Mouse (Mus musculus) midbrain, embryonic 14.5 days (tissue): ENCODE data around the gene Pam. TPM values are rescaled to one million over a fixed set of nuclear protein-coding genes. Genes with fewer than 3 reads are reported as not detected.

ENCODE experiments used
- ATAC-seq: fragments of 200-750 bp; cut with Nextera tagmentation; 2 replicates; pipeline ENCODE4 v1.8.0; 2017; ENCODE audit warnings: moderate number of reproducible peaks, moderate library complexity; ENCODE audit not compliant: low FRiP score, low TSS enrichment
- DNase-seq: peaks from one replicate; pipeline ENCODE4 v3.0.0-alpha.2; 2015
- H3K27ac ChIP-seq: fragments of 300-500 bp; sonication (generic); replicated peaks from 2 replicates; pipeline ENCODE4 v1.5.1; 2014; ENCODE audit warnings: mild to moderate bottlenecking, low read depth, low read length, moderate library complexity
- H3K27me3 ChIP-seq: fragments of 300-500 bp; sonication (generic); 2 replicates; pipeline ENCODE4 v1.6.1; 2014; ENCODE audit warnings: low read length, control low read depth, mixed read lengths; ENCODE audit not compliant: control insufficient read depth, insufficient read depth
- H3K36me3 ChIP-seq: fragments of 300-500 bp; sonication (generic); 2 replicates; pipeline ENCODE4 v1.6.1; 2014; ENCODE audit warnings: low read length, control low read depth; ENCODE audit not compliant: control insufficient read depth, insufficient read depth
- H3K4me1 ChIP-seq: fragments of 300-500 bp; sonication (generic); 2 replicates; pipeline ENCODE4 v1.6.1; 2014; ENCODE audit warnings: mild to moderate bottlenecking, antibody characterized with exemption, low read length, control low read depth; ENCODE audit not compliant: control insufficient read depth, insufficient read depth
- H3K4me2 ChIP-seq: fragments of 300-500 bp; sonication (generic); 2 replicates; pipeline ENCODE4 v1.6.1; 2014; ENCODE audit warnings: mild to moderate bottlenecking, low read length, moderate library complexity
- H3K4me3 ChIP-seq: fragments of 300-500 bp; sonication (generic); replicated peaks from 2 replicates; pipeline ENCODE4 v1.5.1; 2014; ENCODE audit warnings: low read depth, low read length
- H3K9ac ChIP-seq: fragments of 300-500 bp; sonication (generic); replicated peaks from 2 replicates; pipeline ENCODE4 v1.6.1; 2014; ENCODE audit warnings: mild to moderate bottlenecking, low read length, moderate library complexity
- H3K9me3 ChIP-seq: fragments of 300-500 bp; sonication (generic); 2 replicates; pipeline ENCODE4 v1.6.1; 2016; ENCODE audit warnings: low read length, control low read depth, mixed read lengths; ENCODE audit not compliant: control insufficient read depth
- WGBS: fragments of 180-500 bp; shearing (Covaris S2); extraction: QIAGEN DNeasy Blood & Tissue Kit; methylation state at CpG from one replicate; pipeline ENCODE4 v1.1.7; 2014; 5-methylcytosine and 5-hydroxymethylcytosine counted together
- polyA plus RNA-seq: library from polyadenylated mRNA; unstranded; fragments of >200 nt; fragmentation: Nextera tagmentation; extraction: Ambion mirVana; gene quantifications from 2 replicates; pipeline ENCODE4 v1.2.1, GENCODE M21; 2014

The Pam gene
- polyA plus RNA-seq, 1 experiment from 2014 or later = 47.2 TPM

- Histone ChIP-seq H3K36me3 (no peaks in the 10 kb centered on the region), H3K4me3 (no peak overlapping the region), H3K27ac (no peak overlapping the region), H3K9me3 (no peaks in the 10 kb centered on the region), H3K9ac (no peak overlapping the region), H3K4me1 (no peaks in the 10 kb centered on the region), H3K4me2 (no peak overlapping the region), H3K27me3 (no peaks in the 10 kb centered on the region)
- WGBS = 78% methylated on average over 1 of the region's 1 CpGs
- ATAC-seq (no peak), DNase-seq (no peak)
Measured at GRCm38 (mm10) chr1:97983189-97983588, 112.3 kb downstream of the Pam start.

GRCm38 (mm10) chr1:97979422-97979821 is 116.0 kb downstream of the Pam start:
- Histone ChIP-seq H3K36me3 (no peaks in the 10 kb centered on the region), H3K4me2 (no peak overlapping the region), H3K4me3 (no peak overlapping the region), H3K9me3 (no peaks in the 10 kb centered on the region), H3K27ac (no peak overlapping the region), H3K4me1 (peaks cover 5% of the 10 kb centered on the region; the same call in 1 of the 2 replicates), H3K27me3 (no peaks in the 10 kb centered on the region), H3K9ac (no peak overlapping the region)
- ATAC-seq (no peak), DNase-seq (no peak)
- WGBS = 81% methylated on average over 1 of the region's 1 CpGs

- peak; percentile 41 for DNase-seq
- 1% methylated on average over 7 of the region's 7 CpGs for WGBS
- H3K27me3 ChIP-seq = no peaks in the 10 kb centered on the region
Measured at GRCm38 (mm10) chr1:97977521-97977920, 117.9 kb downstream of the Pam start.

GRCm38 (mm10) chr1:97976873-97977473 is 118.5 kb downstream of the Pam start:
- H3K4me2 ChIP-seq = peak overlapping the region; percentile 85
- H3K27me3 ChIP-seq = no peaks in the 10 kb centered on the region
- no peaks in the 10 kb centered on the region for H3K36me3 ChIP-seq
- peaks cover 5% of the 10 kb centered on the region; the same call in 1 of the 2 replicates for H3K4me1 ChIP-seq
- H3K9me3 ChIP-seq = no peaks in the 10 kb centered on the region
- ATAC-seq (peak; percentile 83), DNase-seq (peak; percentile 82)
- under 1% methylated on average over 47 of the region's 47 CpGs for WGBS
- peak overlapping the region; percentile 86 for H3K9ac ChIP-seq
- H3K4me3 ChIP-seq = peak overlapping the region; percentile 74
- peak overlapping the region; percentile 90 for H3K27ac ChIP-seq

More at GRCm38 (mm10) chr1:97977521-97977920, 117.9 kb downstream of the Pam start:
- H3K9ac ChIP-seq = peak overlapping the region; percentile 86
- peak overlapping the region; percentile 74 for H3K4me3 ChIP-seq
- peaks cover 5% of the 10 kb centered on the region; the same call in 1 of the 2 replicates for H3K4me1 ChIP-seq
- no peaks in the 10 kb centered on the region for H3K9me3 ChIP-seq
- no peaks in the 10 kb centered on the region for H3K36me3 ChIP-seq
- peak overlapping the region; percentile 85 for H3K4me2 ChIP-seq
- no peak for ATAC-seq
- peak overlapping the region; percentile 90 for H3K27ac ChIP-seq

GRCm38 (mm10) chr1:97976072-97976471 is 119.4 kb downstream of the Pam start:
- ATAC-seq (no peak), DNase-seq (peak; percentile 45)
- no peaks in the 10 kb centered on the region for H3K9me3 ChIP-seq
- peak overlapping the region; percentile 74 for H3K4me3 ChIP-seq
- peak overlapping the region; percentile 90 for H3K27ac ChIP-seq
- 32% methylated on average over 13 of the region's 13 CpGs for WGBS
- peak overlapping the region; percentile 85 for H3K4me2 ChIP-seq
- H3K9ac ChIP-seq = peak overlapping the region; percentile 86; the same call in 1 of the 2 replicates
- no peaks in the 10 kb centered on the region for H3K27me3 ChIP-seq
- H3K4me1 ChIP-seq = peaks cover 5% of the 10 kb centered on the region; the same call in 1 of the 2 replicates
- H3K36me3 ChIP-seq = peaks cover 3% of the 10 kb centered on the region; the same call in 1 of the 2 replicates

DNA sequence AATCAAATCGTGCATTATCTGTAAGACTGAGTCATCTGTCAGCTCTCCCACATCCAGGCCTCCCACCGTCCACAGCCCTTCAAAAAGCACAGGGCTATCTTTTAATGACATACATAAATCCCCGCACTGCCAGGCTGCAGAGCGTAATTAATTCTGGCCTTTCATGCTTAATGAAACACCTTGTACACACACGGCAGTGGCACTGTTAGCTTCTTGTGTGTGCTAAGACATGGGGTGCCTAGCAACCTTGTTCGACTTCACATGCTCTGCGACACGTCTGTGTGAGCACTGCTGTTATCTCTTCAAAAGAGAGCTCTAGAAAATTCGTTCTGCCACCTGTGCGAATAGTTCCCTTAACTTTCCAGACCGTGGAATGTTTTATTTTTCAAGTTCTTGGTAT is 120.5 kb downstream of the Pam start:
- peaks cover 3% of the 10 kb centered on the region; the same call in 1 of the 2 replicates for H3K36me3 ChIP-seq
- 31% methylated on average over 11 of the region's 11 CpGs for WGBS
- no peak overlapping the region for H3K4me3 ChIP-seq
- ATAC-seq (peak; percentile 51), DNase-seq (peak; percentile 58)
- peaks cover 5% of the 10 kb centered on the region; the same call in 1 of the 2 replicates for H3K4me1 ChIP-seq
- peak overlapping the region; percentile 85 for H3K4me2 ChIP-seq
- H3K9ac ChIP-seq = no peak overlapping the region
- no peaks in the 10 kb centered on the region for H3K9me3 ChIP-seq
- H3K27ac ChIP-seq = no peak overlapping the region
- no peaks in the 10 kb centered on the region for H3K27me3 ChIP-seq

DNA sequence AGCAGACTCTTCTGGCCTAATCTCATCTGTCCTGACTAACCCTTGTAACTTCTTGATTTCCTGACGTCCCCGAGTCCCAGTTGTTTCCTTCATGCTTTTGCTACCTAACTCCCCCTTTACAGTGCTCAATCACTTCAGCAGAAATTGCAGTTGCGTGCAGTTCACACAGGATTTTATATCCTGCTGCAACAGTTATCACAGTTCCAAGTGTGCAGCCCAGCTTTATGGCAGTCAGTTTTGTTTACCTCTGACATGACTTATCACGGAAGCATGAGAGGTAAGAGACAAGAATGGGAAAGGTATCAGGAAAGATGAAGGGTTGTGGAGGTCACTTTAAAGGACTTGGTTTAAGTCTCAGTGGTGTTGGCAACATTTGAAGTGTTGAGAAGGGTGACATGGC is 125.7 kb downstream of the Pam start:
- Histone ChIP-seq H3K4me2 (no peak overlapping the region), H3K4me3 (no peak overlapping the region), H3K27me3 (no peaks in the 10 kb centered on the region), H3K36me3 (peaks cover 3% of the 10 kb centered on the region; the same call in 1 of the 2 replicates), H3K4me1 (0 out of 2 replicates have a peak, but pooled peaks cover 2% of the 10 kb centered on the region), H3K27ac (no peak overlapping the region), H3K9me3 (no peaks in the 10 kb centered on the region), H3K9ac (no peak overlapping the region)
- ATAC-seq = no peak
- DNase-seq = no peak
- WGBS = 88% methylated on average over 4 of the region's 4 CpGs

- H3K9ac ChIP-seq = no peak overlapping the region
- H3K27ac ChIP-seq = no peak overlapping the region
- H3K36me3 ChIP-seq = no peaks in the 10 kb centered on the region
- no peak for ATAC-seq
- H3K4me2 ChIP-seq = no peak overlapping the region
- no peak for DNase-seq
- 0 out of 2 replicates have a peak, but pooled peaks cover 2% of the 10 kb centered on the region for H3K4me1 ChIP-seq
- WGBS = 88% methylated on average over 2 of the region's 2 CpGs
- H3K27me3 ChIP-seq = no peaks in the 10 kb centered on the region
- no peaks in the 10 kb centered on the region for H3K9me3 ChIP-seq
- H3K4me3 ChIP-seq = no peak overlapping the region
Measured at GRCm38 (mm10) chr1:97963711-97964110, 131.7 kb downstream of the Pam start.

DNA sequence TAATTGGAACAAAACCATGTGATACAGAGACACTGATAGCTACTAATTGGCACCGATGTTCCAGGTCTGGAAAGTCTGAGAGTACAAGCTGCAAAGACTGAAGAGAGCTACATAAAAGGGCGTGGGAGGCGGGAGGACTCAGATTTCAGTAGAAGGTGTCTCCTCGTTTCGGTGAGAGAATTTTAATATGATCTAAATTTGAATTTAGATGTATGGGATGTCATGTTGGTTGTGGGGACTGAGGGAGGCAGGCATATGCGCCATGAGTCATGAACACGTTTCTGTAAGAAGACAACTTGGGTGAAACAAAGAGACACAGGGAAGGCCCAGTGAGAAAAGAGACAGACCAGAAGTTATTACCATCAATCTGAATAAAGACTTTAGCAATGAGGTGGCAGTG is 133.3 kb downstream of the Pam start:
- ATAC-seq (no peak), DNase-seq (no peak)
- H3K4me1 ChIP-seq = no peaks in the 10 kb centered on the region
- H3K9ac ChIP-seq = no peak overlapping the region
- no peaks in the 10 kb centered on the region for H3K27me3 ChIP-seq
- H3K4me2 ChIP-seq = no peak overlapping the region
- H3K9me3 ChIP-seq = no peaks in the 10 kb centered on the region
- WGBS = 90% methylated on average over 7 of the region's 7 CpGs
- H3K27ac ChIP-seq = no peak overlapping the region
- no peak overlapping the region for H3K4me3 ChIP-seq
- no peaks in the 10 kb centered on the region for H3K36me3 ChIP-seq
